Mouse (Mus musculus) frontal cortex, postnatal 25 days (tissue): ENCODE results near the gene 5330417C22Rik.
A peak's percentile ranks its signal among the peaks of the same experiment; 100 is the strongest.

ENCODE experiments used
- DNase-seq, 2 experiments: peaks; one replicate each; pipeline ENCODE4 v3.0.0; 2022; ENCODE audit warnings: low spot score in 2 of 2

The 5330417C22Rik gene

GRCm38 (mm10) chr3:108466425-108466824, 69.9 kb downstream of the 5330417C22Rik start:
- peak; percentile 24 to 43 for DNase-seq

- no peak for DNase-seq
Measured at GRCm38 (mm10) chr3:108458866-108459265, 77.5 kb downstream of the 5330417C22Rik start.

GRCm38 (mm10) chr3:108458380-108458779, 78.0 kb downstream of the 5330417C22Rik start:
- DNase-seq: no peak

- no peak for DNase-seq
Measured at GRCm38 (mm10) chr3:108454172-108454571, 82.2 kb downstream of the 5330417C22Rik start.

GRCm38 (mm10) chr3:108451969-108452368, 84.4 kb downstream of the 5330417C22Rik start:
- DNase-seq: no peak

GRCm38 (mm10) chr3:108445366-108445705, 91.0 kb downstream of the 5330417C22Rik start:
- DNase-seq: no peak

- DNase-seq: peak; percentile 80 to 84
Measured at GRCm38 (mm10) chr3:108444698-108445365, 91.5 kb downstream of the 5330417C22Rik start, which contains the start of gene Sars. TSS of gene Sars (minus strand) at chr3:108445209.

GRCm38 (mm10) chr3:108444029-108444428, 92.3 kb downstream of the 5330417C22Rik start:
- DNase-seq: no peak

GRCm38 (mm10) chr3:108436380-108436714, 100.0 kb downstream of the 5330417C22Rik start:
- DNase-seq: no peak

GRCm38 (mm10) chr3:108435701-108436379, 100.5 kb downstream of the 5330417C22Rik start:
- no peak for DNase-seq

- DNase-seq: no peak
Measured at GRCm38 (mm10) chr3:108433881-108434495, 102.3 kb downstream of the 5330417C22Rik start.

- no peak for DNase-seq
Measured at GRCm38 (mm10) chr3:108433188-108433880, 103.0 kb downstream of the 5330417C22Rik start.

GRCm38 (mm10) chr3:108432542-108433187, 103.7 kb downstream of the 5330417C22Rik start:
- no peak for DNase-seq

- no peak for DNase-seq
Measured at GRCm38 (mm10) chr3:108425624-108426018, 110.7 kb downstream of the 5330417C22Rik start.

- DNase-seq: no peak
Measured at GRCm38 (mm10) chr3:108424944-108425623, 111.3 kb downstream of the 5330417C22Rik start.

- DNase-seq: no peak
Measured at GRCm38 (mm10) chr3:108423844-108424801, 112.2 kb downstream of the 5330417C22Rik start.

- DNase-seq: no peak
Measured at GRCm38 (mm10) chr3:108423006-108423405, 113.3 kb downstream of the 5330417C22Rik start.

GRCm38 (mm10) chr3:108415831-108416223, 120.5 kb downstream of the 5330417C22Rik start:
- peak; percentile 71 to 73 for DNase-seq

- peak in 1 of 2 experiments; percentile 43 for DNase-seq
Measured at GRCm38 (mm10) chr3:108414857-108415830, 121.2 kb downstream of the 5330417C22Rik start, which contains the start of gene Celsr2. TSS of gene Celsr2 (minus strand) at chr3:108415552.
